Comparison of ENCODE assay signal across 18 mouse cellular contexts in genomic region chr14:9974402-9974801, GRCm38 (mm10).
A peak's percentile ranks its signal among the peaks of the same experiment; 100 is the strongest.
DNase-seq lines count a peak whose midpoint lies in the region; ATAC-seq and TF ChIP-seq lines count a peak whose summit lies in the region.
"Had no signal": no experiment of that assay in that cellular context is flagged by ENCODE, and none has a peak within 500 bp of the region (broad histone marks: within the 10 kb centered on the region; RNA-seq: fewer than 3 reads in every experiment).

No protein-coding gene starts in this region.

- no peak overlapping the region for H3K27ac ChIP-seq in forebrain, embryonic 14.5 days (ENCODE audit: low read depth, low read length)
- H3K27ac ChIP-seq in forebrain, embryonic 10.5 days = no peak overlapping the region
- no peak overlapping the region for H3K27ac ChIP-seq in midbrain, embryonic 11.5 days (ENCODE audit: low read depth, low read length)
- no peak overlapping the region for H3K27ac ChIP-seq in midbrain, postnatal 0 days (ENCODE audit: low read depth, low read length)
- no peak overlapping the region for H3K27ac ChIP-seq in midbrain, embryonic 14.5 days (replicated peaks; ENCODE audit: low read depth, low read length)
- no peak overlapping the region for H3K27ac ChIP-seq in liver, embryonic 11.5 days (ENCODE audit: low read depth, low read length)
- H3K27ac ChIP-seq: heart, embryonic 13.5 days; intestine, embryonic 15.5 days; kidney, embryonic 15.5 days; liver, embryonic 13.5 days; lung, embryonic 15.5 days had no signal

- H3K27me3 ChIP-seq in forebrain, embryonic 14.5 days (replicated peaks; ENCODE audit: control insufficient read depth, insufficient read depth, low read length) = no peaks in the 10 kb centered on the region
- H3K27me3 ChIP-seq in forebrain, embryonic 10.5 days (ENCODE audit: poor library complexity, severe bottlenecking) = no peaks in the 10 kb centered on the region
- no peaks in the 10 kb centered on the region for H3K27me3 ChIP-seq in midbrain, embryonic 11.5 days (ENCODE audit: control insufficient read depth, insufficient read depth, low read length)
- no peaks in the 10 kb centered on the region for H3K27me3 ChIP-seq in midbrain, postnatal 0 days (ENCODE audit: insufficient read depth, low read length)
- H3K27me3 ChIP-seq in midbrain, embryonic 14.5 days (ENCODE audit: control insufficient read depth, insufficient read depth, low read length) = no peaks in the 10 kb centered on the region; the same call in 1 of the 2 replicates
- H3K27me3 ChIP-seq in liver, embryonic 11.5 days (replicated peaks; ENCODE audit: control insufficient read depth, insufficient read depth, low read length) = no peaks in the 10 kb centered on the region
- H3K27me3 ChIP-seq: heart, embryonic 13.5 days; intestine, embryonic 15.5 days; kidney, embryonic 15.5 days; liver, embryonic 13.5 days; lung, embryonic 15.5 days had no signal

- WGBS in forebrain, embryonic 14.5 days = 44% methylated on average over 3 of the region's 3 CpGs
- 87% methylated on average over 3 of the region's 3 CpGs for WGBS in forebrain, embryonic 10.5 days
- 33% methylated on average over 3 of the region's 3 CpGs for WGBS in midbrain, embryonic 11.5 days
- 27% methylated on average over 3 of the region's 3 CpGs for WGBS in midbrain, postnatal 0 days
- WGBS in midbrain, embryonic 14.5 days = 22% methylated on average over 3 of the region's 3 CpGs
- 74% methylated on average over 3 of the region's 3 CpGs for WGBS in liver, embryonic 11.5 days

- no peaks in the 10 kb centered on the region for H3K9me3 ChIP-seq in forebrain, embryonic 14.5 days (replicated peaks; ENCODE audit: control insufficient read depth, low read length)
- H3K9me3 ChIP-seq in forebrain, embryonic 10.5 days = no peaks in the 10 kb centered on the region
- no peaks in the 10 kb centered on the region for H3K9me3 ChIP-seq in midbrain, embryonic 11.5 days (ENCODE audit: control insufficient read depth, low read length)
- H3K9me3 ChIP-seq in midbrain, postnatal 0 days (ENCODE audit: low read length) = no peaks in the 10 kb centered on the region
- no peaks in the 10 kb centered on the region for H3K9me3 ChIP-seq in midbrain, embryonic 14.5 days (ENCODE audit: control insufficient read depth, low read length)
- no peaks in the 10 kb centered on the region for H3K9me3 ChIP-seq in liver, embryonic 11.5 days (ENCODE audit: control insufficient read depth, low read length)
- H3K9me3 ChIP-seq: heart, embryonic 13.5 days; intestine, embryonic 15.5 days; kidney, embryonic 15.5 days; liver, embryonic 13.5 days; lung, embryonic 15.5 days had no signal

- no peaks in the 10 kb centered on the region for H3K36me3 ChIP-seq in forebrain, embryonic 14.5 days (ENCODE audit: control insufficient read depth, insufficient read depth, low read length)
- H3K36me3 ChIP-seq in forebrain, embryonic 10.5 days (replicated peaks) = no peaks in the 10 kb centered on the region
- no peaks in the 10 kb centered on the region for H3K36me3 ChIP-seq in midbrain, embryonic 11.5 days (ENCODE audit: control insufficient read depth, insufficient read depth, low read length)
- H3K36me3 ChIP-seq in midbrain, postnatal 0 days (ENCODE audit: insufficient read depth, low read length) = no peaks in the 10 kb centered on the region
- no peaks in the 10 kb centered on the region for H3K36me3 ChIP-seq in midbrain, embryonic 14.5 days (ENCODE audit: control insufficient read depth, insufficient read depth, low read length)
- H3K36me3 ChIP-seq in liver, embryonic 11.5 days (ENCODE audit: control insufficient read depth, insufficient read depth, low read length) = no peaks in the 10 kb centered on the region
- H3K36me3 ChIP-seq: heart, embryonic 13.5 days; intestine, embryonic 15.5 days; kidney, embryonic 15.5 days; liver, embryonic 13.5 days; lung, embryonic 15.5 days had no signal

- no peak overlapping the region for H3K9ac ChIP-seq in forebrain, embryonic 14.5 days (ENCODE audit: low read length)
- H3K9ac ChIP-seq in midbrain, embryonic 11.5 days (ENCODE audit: low read length) = no peak overlapping the region
- H3K9ac ChIP-seq in midbrain, postnatal 0 days (replicated peaks; ENCODE audit: low read length, poor library complexity, severe bottlenecking) = no peak overlapping the region
- H3K9ac ChIP-seq in midbrain, embryonic 14.5 days (replicated peaks; ENCODE audit: low read length) = no peak overlapping the region
- no peak overlapping the region for H3K9ac ChIP-seq in liver, embryonic 11.5 days (ENCODE audit: low read depth, low read length)
- H3K9ac ChIP-seq: heart, embryonic 13.5 days; intestine, embryonic 15.5 days; kidney, embryonic 15.5 days; liver, embryonic 13.5 days; lung, embryonic 15.5 days had no signal

- ATAC-seq in forebrain, embryonic 14.5 days = peak; percentile 70; the same call in 1 of the 2 replicates
- ATAC-seq in midbrain, embryonic 11.5 days (ENCODE audit: low FRiP score) = peak; percentile 85
- ATAC-seq in midbrain, postnatal 0 days (ENCODE audit: low FRiP score) = no peak
- ATAC-seq in midbrain, embryonic 14.5 days (ENCODE audit: low FRiP score, low TSS enrichment) = no peak; the same call in 1 of the 2 replicates
- no peak for ATAC-seq in liver, embryonic 11.5 days (replicated peaks; ENCODE audit: low FRiP score)
- ATAC-seq: intestine, embryonic 15.5 days had no signal

- DNase-seq in forebrain, embryonic 14.5 days (ENCODE audit: low spot score) = peak; percentile 61
- no peak for DNase-seq in forebrain, embryonic 10.5 days (ENCODE audit: extremely low spot score, low spot score)
- no peak for DNase-seq in midbrain, embryonic 11.5 days (ENCODE audit: low spot score, missing footprints)
- no peak for DNase-seq in midbrain, postnatal 0 days (ENCODE audit: low spot score)
- DNase-seq in brain, embryonic 18.5 days (ENCODE audit: low read depth, low spot score) = peak; percentile 22
- DNase-seq in midbrain, embryonic 14.5 days = peak; percentile 66
- no peak for DNase-seq in liver, embryonic 11.5 days (ENCODE audit: low spot score)
- DNase-seq: adrenal gland, postnatal 10 days; B cell, adult 2 months; cerebellum, adult 8-10 months; heart, postnatal 36 days; layer of hippocampus, postnatal 36 days; liver, embryonic 13.5 days had no signal

- H3K4me2 ChIP-seq in forebrain, embryonic 14.5 days (ENCODE audit: low read length) = no peak overlapping the region
- H3K4me2 ChIP-seq in midbrain, embryonic 11.5 days = no peak overlapping the region
- no peak overlapping the region for H3K4me2 ChIP-seq in midbrain, postnatal 0 days (ENCODE audit: low read depth, low read length, poor library complexity, severe bottlenecking)
- H3K4me2 ChIP-seq in midbrain, embryonic 14.5 days (ENCODE audit: low read length) = no peak overlapping the region
- no peak overlapping the region for H3K4me2 ChIP-seq in liver, embryonic 11.5 days
- H3K4me2 ChIP-seq: heart, embryonic 13.5 days; intestine, embryonic 15.5 days; kidney, embryonic 15.5 days; liver, embryonic 13.5 days; lung, embryonic 15.5 days had no signal

- no peak overlapping the region for H3K4me3 ChIP-seq in forebrain, embryonic 14.5 days (ENCODE audit: low read depth, low read length)
- no peak overlapping the region for H3K4me3 ChIP-seq in forebrain, embryonic 10.5 days
- no peak overlapping the region for H3K4me3 ChIP-seq in midbrain, embryonic 11.5 days (ENCODE audit: low read depth, low read length)
- no peak overlapping the region for H3K4me3 ChIP-seq in midbrain, postnatal 0 days (ENCODE audit: low read depth, low read length)
- no peak overlapping the region for H3K4me3 ChIP-seq in midbrain, embryonic 14.5 days (replicated peaks; ENCODE audit: low read depth, low read length)
- H3K4me3 ChIP-seq in liver, embryonic 11.5 days (ENCODE audit: low read depth, low read length) = no peak overlapping the region
- H3K4me3 ChIP-seq: erythroblast, embryonic 14.5 days; heart, embryonic 13.5 days; intestine, embryonic 15.5 days; kidney, embryonic 15.5 days; liver, embryonic 13.5 days; lung, embryonic 15.5 days had no signal

- no peaks in the 10 kb centered on the region for H3K4me1 ChIP-seq in forebrain, embryonic 14.5 days (ENCODE audit: control insufficient read depth, insufficient read depth, low read length)
- H3K4me1 ChIP-seq in forebrain, embryonic 10.5 days = no peaks in the 10 kb centered on the region
- H3K4me1 ChIP-seq in midbrain, embryonic 11.5 days (ENCODE audit: control insufficient read depth, insufficient read depth, low read length) = no peaks in the 10 kb centered on the region
- H3K4me1 ChIP-seq in midbrain, postnatal 0 days (ENCODE audit: insufficient read depth, low read length) = no peaks in the 10 kb centered on the region
- 0 out of 2 replicates have a peak, but pooled peaks cover 4% of the 10 kb centered on the region for H3K4me1 ChIP-seq in midbrain, embryonic 14.5 days (ENCODE audit: control insufficient read depth, insufficient read depth, low read length)
- no peaks in the 10 kb centered on the region for H3K4me1 ChIP-seq in liver, embryonic 11.5 days (replicated peaks; ENCODE audit: control insufficient read depth, insufficient read depth, low read length)
- H3K4me1 ChIP-seq: intestine, embryonic 15.5 days; liver, embryonic 13.5 days; lung, embryonic 15.5 days had no signal

- no peak for TF ChIP-seq CTCF in midbrain, postnatal 0 days (IDR thresholded peaks at IDR 0.05)

Comparison
In these comparisons a context has a peak if more than half of its experiments do, and no peak if none do; other contexts are left out.
1. ATAC-seq: peak in forebrain, embryonic 14.5 days (single experiment) and midbrain, embryonic 11.5 days (single experiment); none in midbrain, postnatal 0 days (single experiment), midbrain, embryonic 14.5 days (single experiment) and liver, embryonic 11.5 days (single experiment).
2. DNase-seq: peak in forebrain, embryonic 14.5 days (single experiment), brain, embryonic 18.5 days (single experiment) and midbrain, embryonic 14.5 days (single experiment); none in forebrain, embryonic 10.5 days (single experiment), midbrain, embryonic 11.5 days (single experiment), midbrain, postnatal 0 days (single experiment) and liver, embryonic 11.5 days (single experiment).